Mouse (Mus musculus): ENCODE results near the gene Ttc30b.

DNA sequence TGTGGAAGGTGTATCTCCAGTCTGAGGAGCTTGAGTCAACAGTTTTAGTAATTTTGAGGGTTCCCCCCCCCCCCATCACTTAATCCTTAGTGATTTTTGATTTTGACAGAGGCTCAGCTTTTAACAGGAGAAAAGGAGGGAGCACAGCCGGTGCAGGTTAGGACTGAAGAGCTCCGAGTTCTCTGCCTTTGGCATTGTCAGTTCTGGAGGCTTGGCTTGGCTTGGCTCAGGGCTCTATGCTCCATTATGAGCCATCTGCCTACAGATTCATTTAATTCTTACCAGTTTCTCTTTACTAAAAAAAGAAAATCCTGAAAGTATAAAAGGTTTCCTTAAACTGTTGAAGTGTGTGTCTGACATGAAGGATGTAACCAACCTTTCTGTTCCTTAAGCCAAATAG lies 9.2 kb downstream of the Ttc30b start:
- no peak for TF ChIP-seq POLR2A (IDR thresholded peaks at IDR 0.05; ENCODE audit: borderline replicate concordance, low read depth, low read length)
- TF ChIP-seq CTCF (IDR thresholded peaks at IDR 0.05; ENCODE audit: low read depth, low read length): no peak

Data from bone marrow macrophage, adult 2 months (primary cell).